Mouse (Mus musculus) hindbrain, embryonic 13.5 days (tissue): Measurements from ENCODE around the gene Lamp3. TPM values are rescaled to one million over a fixed set of nuclear protein-coding genes. Genes with fewer than 3 reads are reported as not detected.
A peak's percentile ranks its signal among the peaks of the same experiment; 100 is the strongest.
"Not testable (repeated sequence)": the region's sequence is repeated elsewhere in the genome, so short reads cannot be mapped to it uniquely, and the experiment has no call there.

ENCODE experiments used
- ATAC-seq: fragments of 200-750 bp; cut with Nextera tagmentation; 2 replicates; pipeline ENCODE4 v1.8.0; 2017; ENCODE audit warnings: moderate TSS enrichment; ENCODE audit not compliant: low FRiP score
- H3K27ac ChIP-seq: fragments of 300-500 bp; sonication (generic); 2 replicates; pipeline ENCODE4 v1.5.1; 2015; ENCODE audit warnings: inconsistent platforms, mild to moderate bottlenecking, moderate library complexity
- H3K27me3 ChIP-seq: fragments of 300-500 bp; sonication (generic); 2 replicates; pipeline ENCODE4 v1.6.1; 2015; ENCODE audit warnings: mild to moderate bottlenecking, inconsistent platforms
- H3K36me3 ChIP-seq: fragments of 300-500 bp; sonication (generic); 2 replicates; pipeline ENCODE4 v1.6.1; 2015; ENCODE audit warnings: mild to moderate bottlenecking, inconsistent platforms
- H3K4me1 ChIP-seq: fragments of 300-500 bp; sonication (generic); replicated peaks from 2 replicates; pipeline ENCODE4 v1.6.1; 2015; ENCODE audit warnings: inconsistent platforms
- H3K4me2 ChIP-seq: fragments of 300-500 bp; sonication (generic); 2 replicates; pipeline ENCODE4 v1.6.1; 2015; ENCODE audit warnings: inconsistent platforms, mild to moderate bottlenecking, moderate library complexity
- H3K4me3 ChIP-seq: fragments of 300-500 bp; sonication (generic); 2 replicates; pipeline ENCODE4 v1.5.1; 2015; ENCODE audit warnings: mild to moderate bottlenecking, inconsistent platforms
- H3K9ac ChIP-seq: fragments of 300-500 bp; sonication (generic); 2 replicates; pipeline ENCODE4 v1.6.1; 2015; ENCODE audit warnings: mild to moderate bottlenecking, inconsistent platforms
- H3K9me3 ChIP-seq: fragments of 300-500 bp; sonication (generic); 2 replicates; pipeline ENCODE4 v1.6.1; 2016; ENCODE audit warnings: inconsistent platforms
- WGBS: fragments of 180-500 bp; shearing (Covaris S2); methylation state at CpG from one replicate; pipeline ENCODE4 v1.1.7; 2015; 5-methylcytosine and 5-hydroxymethylcytosine counted together
- polyA plus RNA-seq: library from polyadenylated mRNA; unstranded; fragments of >200 nt; fragmentation: Nextera tagmentation; extraction: Ambion mirVana; gene quantifications from 2 replicates; pipeline ENCODE4 v1.2.1, GENCODE M21; 2015

The Lamp3 gene
- 0.06 TPM in 1 of 2 replicates, not detected in the other for polyA plus RNA-seq

DNA sequence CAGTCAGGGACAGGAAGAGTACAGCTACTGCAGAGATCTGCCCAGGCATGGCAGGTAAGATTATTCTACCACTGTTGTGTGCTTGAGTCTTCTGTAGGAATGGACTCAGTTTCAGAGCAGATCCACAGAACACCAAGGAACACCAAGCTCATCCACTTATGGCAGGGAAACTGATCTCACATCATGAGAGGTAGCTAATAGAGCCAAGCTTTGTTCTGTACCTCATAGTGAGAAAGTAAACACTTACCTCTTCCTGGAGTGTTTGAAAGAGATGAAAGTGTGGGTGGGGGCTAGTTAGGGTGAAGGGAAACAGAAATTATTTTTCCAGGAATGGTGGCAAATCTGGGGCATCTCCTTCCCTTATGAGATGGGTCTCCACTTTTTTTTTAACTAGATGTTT is at the start of gene Lamp3:
TSS of gene Lamp3 (minus strand) at position 160 of the 400 bp plus-strand sequence.
- Histone ChIP-seq H3K27me3 (no peaks in the 10 kb centered on the region), H3K4me1 (no peaks in the 10 kb centered on the region), H3K9ac (no peak within 1 kb of the TSS), H3K4me2 (no peak within 1 kb of the TSS), H3K4me3 (no peak within 1 kb of the TSS), H3K36me3 (no peaks in the 10 kb centered on the region), H3K27ac (no peak within 1 kb of the TSS), H3K9me3 (no peaks in the 10 kb centered on the region)
- ATAC-seq = no peak

- H3K4me2 ChIP-seq = no peak overlapping the region
- no peaks in the 10 kb centered on the region for H3K9me3 ChIP-seq
- H3K9ac ChIP-seq = no peak overlapping the region
- H3K27me3 ChIP-seq = no peaks in the 10 kb centered on the region
- no peaks in the 10 kb centered on the region for H3K36me3 ChIP-seq
- no peaks in the 10 kb centered on the region for H3K4me1 ChIP-seq
- ATAC-seq = no peak
- H3K27ac ChIP-seq = no peak overlapping the region
- WGBS = 93% methylated on average over 1 of the region's 1 CpGs
- no peak overlapping the region for H3K4me3 ChIP-seq
Measured at GRCm38 (mm10) chr16:19732896-19733295, 26.7 kb upstream of the Lamp3 start.

DNA sequence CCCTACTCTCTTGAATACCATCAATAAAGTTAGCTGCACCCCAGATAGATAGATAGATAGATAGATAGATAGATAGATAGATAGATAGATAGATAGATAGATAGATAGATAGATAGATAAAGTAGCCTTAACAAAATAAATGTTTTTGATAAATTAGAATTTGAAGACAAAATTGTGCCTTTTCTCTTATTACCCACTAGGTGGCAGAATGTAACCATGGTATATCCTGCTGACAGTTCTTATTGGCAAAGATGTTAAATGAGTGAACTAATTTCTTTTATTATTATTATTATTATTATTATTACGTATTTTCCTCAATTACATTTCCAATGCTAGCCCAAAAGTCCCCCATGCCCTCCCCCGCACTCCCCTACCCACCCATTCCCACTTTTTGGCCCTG is 18.0 kb upstream of the Lamp3 start:
- H3K27me3 ChIP-seq, H3K4me2 ChIP-seq, H3K36me3 ChIP-seq, H3K9me3 ChIP-seq, H3K27ac ChIP-seq, ATAC-seq, H3K4me3 ChIP-seq, H3K9ac ChIP-seq, H3K4me1 ChIP-seq: not testable (repeated sequence)
- WGBS = 50% methylated on average over 2 of the region's 2 CpGs

DNA sequence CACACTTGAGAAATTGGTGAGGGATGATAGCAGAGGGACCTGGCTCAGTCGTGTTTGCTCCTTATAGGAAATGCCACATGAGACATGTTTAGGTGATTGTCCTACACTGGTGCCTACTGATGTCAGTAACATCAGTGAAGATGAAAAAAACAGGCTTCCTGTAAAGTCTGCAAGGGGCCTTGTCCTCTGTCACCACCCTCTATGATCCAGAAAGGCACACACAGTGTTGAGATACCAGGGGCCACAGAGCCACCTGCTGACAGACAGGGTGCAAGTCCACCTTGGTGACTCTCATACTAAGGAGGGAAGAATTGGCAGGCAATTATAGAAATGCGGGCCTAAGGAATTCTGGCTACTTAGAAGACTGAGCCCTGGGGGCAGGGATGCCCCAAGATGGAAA is 14.8 kb upstream of the Lamp3 start:
- H3K4me3 ChIP-seq = no peak overlapping the region
- 0 out of 2 replicates have a peak overlapping the region, but pooled peaks have one; percentile 29 for H3K9ac ChIP-seq
- H3K4me1 ChIP-seq = no peaks in the 10 kb centered on the region
- 48% methylated on average over 2 of the region's 2 CpGs for WGBS
- H3K9me3 ChIP-seq = no peaks in the 10 kb centered on the region
- H3K27me3 ChIP-seq = no peaks in the 10 kb centered on the region
- ATAC-seq = no peak
- H3K36me3 ChIP-seq = no peaks in the 10 kb centered on the region
- H3K27ac ChIP-seq = no peak overlapping the region
- H3K4me2 ChIP-seq = no peak overlapping the region

DNA sequence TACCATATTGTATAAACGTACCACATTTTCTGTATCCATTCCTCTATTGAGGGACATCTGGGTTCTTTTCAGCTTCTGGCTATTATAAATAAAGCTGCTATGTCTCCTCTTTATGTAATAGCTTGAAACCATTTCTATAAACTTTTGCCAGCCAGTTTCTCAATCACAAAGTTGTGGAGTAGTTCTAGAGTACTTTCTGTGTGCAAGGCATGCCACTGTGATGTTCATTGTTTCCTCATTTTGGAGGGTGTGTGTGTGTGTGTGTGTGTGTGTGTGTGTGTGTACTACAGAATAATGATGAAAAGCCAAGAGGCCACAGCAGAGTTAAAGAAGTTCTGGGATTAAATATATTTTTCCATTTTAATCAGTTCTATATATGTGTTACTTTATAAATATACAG is 1.2 kb upstream of the Lamp3 start:
- ATAC-seq = no peak
- H3K27ac ChIP-seq = no peak overlapping the region
- 93% methylated on average over 1 of the region's 1 CpGs for WGBS
- no peak overlapping the region for H3K4me2 ChIP-seq
- H3K4me1 ChIP-seq = no peaks in the 10 kb centered on the region
- no peak overlapping the region for H3K9ac ChIP-seq
- no peaks in the 10 kb centered on the region for H3K9me3 ChIP-seq
- H3K27me3 ChIP-seq = no peaks in the 10 kb centered on the region
- no peaks in the 10 kb centered on the region for H3K36me3 ChIP-seq
- H3K4me3 ChIP-seq = no peak overlapping the region

GRCm38 (mm10) chr16:19699207-19699606 is 7.0 kb downstream of the Lamp3 start:
- Histone ChIP-seq H3K36me3 (no peaks in the 10 kb centered on the region), H3K27me3 (no peaks in the 10 kb centered on the region), H3K4me1 (no peaks in the 10 kb centered on the region), H3K27ac (no peak overlapping the region), H3K4me2 (no peak overlapping the region), H3K9ac (no peak overlapping the region), H3K4me3 (no peak overlapping the region), H3K9me3 (no peaks in the 10 kb centered on the region)
- no peak for ATAC-seq

DNA sequence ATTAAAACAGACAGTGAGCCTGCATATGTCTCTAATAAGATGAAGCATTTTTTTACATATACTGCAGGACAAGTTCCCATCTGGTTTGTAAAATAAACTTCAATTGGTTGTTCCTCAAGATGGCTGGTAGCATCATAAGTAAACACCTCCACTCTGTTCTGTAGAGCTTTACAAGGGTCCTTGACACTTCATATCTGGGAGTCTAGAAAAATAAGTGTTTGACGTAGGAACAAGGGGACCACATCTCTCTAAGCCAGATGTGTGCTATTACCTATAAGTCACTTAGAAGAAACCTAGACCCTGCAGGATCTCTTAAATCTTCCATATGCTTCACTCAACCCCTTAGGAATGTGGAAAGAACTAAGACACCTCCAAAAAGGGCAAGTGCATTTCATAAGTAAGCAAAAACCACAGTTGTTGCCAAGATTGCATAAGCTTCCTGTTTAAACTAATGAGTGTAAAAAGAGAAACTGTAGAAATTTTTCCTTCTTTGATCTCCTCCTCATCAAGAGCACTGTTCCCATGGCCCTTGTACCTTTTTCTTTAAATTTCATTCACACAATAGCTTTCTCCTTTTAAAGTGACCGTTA is 35.3 kb downstream of the Lamp3 start:
- no peaks in the 10 kb centered on the region for H3K27me3 ChIP-seq
- no peaks in the 10 kb centered on the region for H3K4me1 ChIP-seq
- 94% methylated on average over 2 of the region's 2 CpGs for WGBS
- no peaks in the 10 kb centered on the region for H3K36me3 ChIP-seq
- H3K9me3 ChIP-seq = no peaks in the 10 kb centered on the region
- no peak overlapping the region for H3K9ac ChIP-seq
- no peak for ATAC-seq
- H3K4me3 ChIP-seq = no peak overlapping the region
- no peak overlapping the region for H3K4me2 ChIP-seq
- no peak overlapping the region for H3K27ac ChIP-seq

DNA sequence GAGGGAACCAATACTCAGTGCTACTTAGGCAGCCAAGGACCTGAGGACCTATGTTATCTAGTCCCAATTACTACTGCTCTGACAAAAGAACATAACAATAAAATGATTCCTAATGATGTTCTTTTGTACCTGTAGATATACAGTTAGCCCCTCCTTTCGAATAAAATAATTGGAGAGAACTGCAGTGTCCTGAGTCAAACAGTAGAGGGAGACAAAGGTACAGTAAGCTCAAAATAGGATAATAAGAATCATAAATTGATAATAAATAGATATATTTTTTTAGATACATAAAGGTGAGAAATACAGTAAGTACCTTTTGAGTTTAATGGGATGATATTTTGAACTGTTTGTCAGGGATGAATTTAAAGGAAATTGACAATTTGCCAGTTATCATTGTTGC is 39.9 kb downstream of the Lamp3 start:
- H3K27ac ChIP-seq = no peak overlapping the region
- H3K9me3 ChIP-seq = no peaks in the 10 kb centered on the region
- H3K36me3 ChIP-seq = no peaks in the 10 kb centered on the region
- H3K4me1 ChIP-seq = no peaks in the 10 kb centered on the region
- H3K27me3 ChIP-seq = no peaks in the 10 kb centered on the region
- WGBS = 50% methylated on average over 1 of the region's 1 CpGs
- H3K9ac ChIP-seq = no peak overlapping the region
- no peak overlapping the region for H3K4me2 ChIP-seq
- no peak overlapping the region for H3K4me3 ChIP-seq
- no peak for ATAC-seq

- Histone ChIP-seq H3K9ac (no peak within 1 kb of the TSS), H3K27me3 (no peaks in the 10 kb centered on the region), H3K27ac (no peak within 1 kb of the TSS), H3K36me3 (no peaks in the 10 kb centered on the region), H3K4me1 (no peaks in the 10 kb centered on the region), H3K9me3 (peaks cover 7% of the 10 kb centered on the region), H3K4me3 (no peak within 1 kb of the TSS), H3K4me2 (no peak within 1 kb of the TSS)
- ATAC-seq = no peak
- WGBS = 83% methylated on average over 1 of the region's 1 CpGs
Measured at GRCm38 (mm10) chr16:19629816-19630215, 76.4 kb downstream of the Lamp3 start, which contains the start of gene Olfr171. Gene Olfr171, minus strand, starts transcription at chr16:19629916.

- H3K27ac ChIP-seq, H3K36me3 ChIP-seq, H3K4me1 ChIP-seq, H3K4me3 ChIP-seq, H3K4me2 ChIP-seq, H3K9me3 ChIP-seq, H3K9ac ChIP-seq, H3K27me3 ChIP-seq, ATAC-seq: not testable (repeated sequence)
- WGBS = 86% methylated on average over 2 of the region's 2 CpGs
Measured at GRCm38 (mm10) chr16:19611782-19612181, 94.4 kb downstream of the Lamp3 start, which contains the start of gene Olfr170. Gene Olfr170, minus strand, starts transcription at chr16:19611882.

Other genes starting within 250 kb of the Lamp3 start
- not detected in 2 replicates for gene Olfr166, start 222.7 kb downstream of the Lamp3 start, polyA plus RNA-seq
- not detected in 2 replicates for gene Olfr167, start 184.1 kb downstream of the Lamp3 start, polyA plus RNA-seq
- gene Olfr168, start 170.8 kb downstream of the Lamp3 start, polyA plus RNA-seq = not detected in 2 replicates
- not detected in 2 replicates for gene Olfr169, start 134.6 kb downstream of the Lamp3 start, polyA plus RNA-seq
- not detected in 2 replicates for gene Olfr170, start 94.5 kb downstream of the Lamp3 start, polyA plus RNA-seq
- gene Olfr171, start 76.5 kb downstream of the Lamp3 start, polyA plus RNA-seq = not detected in 2 replicates
- gene B3gnt5, start 53.8 kb upstream of the Lamp3 start, polyA plus RNA-seq = 48.6 and 52.0 TPM in 2 replicates